Mouse (Mus musculus): Measurements from ENCODE around the gene Nde1.

DNA sequence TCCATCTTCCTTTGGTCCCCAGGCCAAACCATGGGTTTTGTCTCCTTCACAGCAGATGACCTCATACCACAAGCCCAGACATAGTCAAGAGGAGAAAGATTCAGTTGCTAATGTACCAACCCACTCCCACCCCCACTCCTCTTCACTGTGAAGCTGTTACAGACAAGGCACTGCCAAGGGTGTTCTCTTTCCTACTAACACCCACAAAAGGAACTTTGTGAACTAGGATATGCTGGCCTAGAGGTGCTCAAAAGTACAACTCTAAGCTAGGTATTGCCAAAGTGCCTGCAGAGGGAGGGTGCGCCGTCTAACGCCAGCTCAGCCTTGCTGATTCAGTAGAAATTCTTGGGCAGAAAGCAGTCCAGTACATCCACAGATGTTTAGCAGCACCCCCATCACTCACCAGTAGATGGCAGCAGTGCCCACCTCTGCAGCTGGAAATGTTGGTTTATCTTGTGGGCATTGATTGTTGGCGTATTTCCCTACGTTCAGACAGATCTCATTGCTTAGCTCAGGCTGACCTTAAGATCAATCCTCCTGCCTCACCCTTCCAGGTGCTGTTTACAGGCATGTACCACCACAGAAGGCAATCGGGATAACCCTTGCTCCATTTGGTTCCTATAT lies 74.1 kb downstream of the Nde1 start:
- TF ChIP-seq ZC3H11A (IDR thresholded peaks at IDR 0.05; ENCODE audit: borderline replicate concordance, low read depth, low read length) (peak; percentile 90), ZNF384 (IDR thresholded peaks at IDR 0.05; ENCODE audit: low read depth, low read length) (no peak)

All from ES-E14 (cell line).